Mouse (Mus musculus): ENCODE measurements at regions not wholly inside any gene's neighbourhood (a gene's known extent, or its start where the extent isn't known, plus 50 kb on each side); places are given as distances from the start of the nearest gene placed in this dataset.

- no peak for DNase-seq
Observed at GRCm38 (mm10) chr10:109607121-109607520, 596.3 kb upstream of the Syt1 start.

GRCm38 (mm10) chr10:109603241-109603640 is 592.5 kb upstream of the Syt1 start:
- DNase-seq = no peak

DNA sequence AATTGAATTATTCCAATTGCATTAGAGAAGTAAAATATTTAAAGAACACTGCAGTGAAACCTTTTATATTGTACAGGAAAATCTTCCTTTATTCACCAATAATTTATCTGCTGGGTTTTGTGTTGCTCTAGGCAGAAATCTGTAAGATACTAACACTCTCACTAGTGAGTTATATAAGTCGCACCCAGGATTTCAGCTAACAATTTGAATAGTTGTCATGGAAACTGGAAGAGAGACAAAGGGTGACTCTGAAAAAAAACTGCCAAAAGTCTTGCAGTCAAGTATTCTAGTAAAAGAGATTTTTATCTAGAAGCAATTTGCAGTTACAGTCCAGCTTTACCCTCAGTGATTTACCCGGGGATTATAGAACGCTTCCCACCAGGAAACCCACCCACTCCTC is 587.8 kb upstream of the Syt1 start:
- DNase-seq = no peak

GRCm38 (mm10) chr10:109573200-109573599 is 562.4 kb upstream of the Syt1 start:
- no peak for DNase-seq

- DNase-seq = peak; percentile 71 to 75
Observed at GRCm38 (mm10) chr10:109569798-109570197, 559.0 kb upstream of the Syt1 start.

GRCm38 (mm10) chr10:109566675-109567074 is 555.9 kb upstream of the Syt1 start:
- no peak for DNase-seq

DNA sequence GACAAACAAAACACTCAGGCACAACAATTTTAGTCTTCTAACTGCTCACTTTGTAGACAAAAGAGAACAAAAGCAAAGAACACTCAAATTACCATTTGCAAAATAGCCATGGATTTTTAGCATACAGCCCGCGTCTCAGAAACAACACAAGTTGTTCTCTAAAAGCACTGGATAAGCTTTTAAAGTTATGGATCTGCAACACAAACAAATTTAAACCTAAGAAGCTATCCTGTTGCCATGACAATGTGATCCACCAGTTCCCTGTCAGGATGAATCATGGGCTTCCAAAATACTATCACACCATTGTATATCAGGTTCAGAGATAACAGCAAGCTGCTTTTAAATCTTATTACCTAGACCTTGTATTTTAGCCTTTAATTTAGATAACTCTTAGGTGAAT is 550.9 kb upstream of the Syt1 start:
- no peak for DNase-seq

DNA sequence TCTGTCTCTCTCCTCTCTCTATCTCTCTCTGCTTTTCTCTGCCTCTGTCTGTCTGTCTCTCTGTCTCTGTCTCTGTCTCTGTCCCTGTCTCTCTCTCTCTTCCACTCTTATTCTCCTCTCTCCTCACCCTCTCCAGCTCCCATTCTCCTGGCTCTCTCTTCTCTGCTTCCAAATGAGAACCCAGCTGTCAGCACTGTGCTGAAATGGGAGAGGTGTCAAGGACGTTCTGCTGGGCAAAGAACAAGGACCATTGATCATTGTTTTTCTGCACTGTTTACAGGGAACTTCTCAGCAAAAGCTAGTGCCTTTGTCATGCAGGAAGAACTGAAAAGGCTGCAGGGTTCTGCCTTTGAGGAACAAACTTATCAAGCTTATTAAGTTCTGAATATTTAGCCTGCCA is 550.3 kb upstream of the Syt1 start:
- peak; percentile 31 to 53 for DNase-seq

- no peak for DNase-seq
Observed at GRCm38 (mm10) chr10:109543301-109543700, 532.5 kb upstream of the Syt1 start.

DNA sequence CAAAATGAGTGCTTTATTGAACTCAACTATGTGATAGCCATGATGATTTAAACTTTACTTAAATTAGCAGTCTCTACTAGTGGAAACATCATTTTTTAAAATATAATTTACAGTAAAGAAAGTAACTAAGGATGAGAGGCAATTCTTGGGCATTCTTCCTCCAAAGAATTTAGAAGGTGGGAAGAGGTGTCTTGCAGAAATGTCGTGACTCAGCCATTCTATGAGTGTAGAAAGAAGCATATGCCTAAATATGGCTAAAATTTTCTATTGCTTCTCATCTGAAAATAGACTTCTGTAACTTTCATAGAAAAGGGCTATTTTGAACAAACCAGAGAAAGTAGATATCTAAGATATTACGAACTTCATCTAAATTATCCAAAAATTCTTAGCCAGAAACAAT is 529.4 kb upstream of the Syt1 start:
- no peak for DNase-seq

GRCm38 (mm10) chr10:109528096-109528495 is 517.3 kb upstream of the Syt1 start:
- DNase-seq = no peak

- DNase-seq = no peak
Observed at GRCm38 (mm10) chr10:109521681-109522080, 510.9 kb upstream of the Syt1 start.

DNA sequence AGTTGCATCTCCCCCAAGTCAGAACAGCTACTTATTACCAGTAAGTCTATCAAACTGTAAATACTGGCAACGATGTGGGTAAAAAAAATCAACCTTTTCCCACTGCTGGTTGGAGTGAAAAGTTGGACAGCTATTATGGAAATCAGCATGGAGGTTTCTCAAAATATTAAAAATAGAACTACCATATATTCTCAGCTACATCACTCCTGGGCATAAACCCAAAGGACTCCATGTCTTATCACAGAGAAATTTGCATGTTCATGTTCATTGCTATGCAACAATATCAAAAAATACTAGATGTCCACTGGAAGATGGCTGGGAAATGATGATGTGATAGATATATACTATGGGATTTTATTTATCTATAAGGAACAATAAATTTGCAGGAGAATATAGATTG is 506.9 kb upstream of the Syt1 start:
- no peak for DNase-seq

- DNase-seq = no peak
Observed at GRCm38 (mm10) chr10:109515225-109515624, 504.4 kb upstream of the Syt1 start.

DNA sequence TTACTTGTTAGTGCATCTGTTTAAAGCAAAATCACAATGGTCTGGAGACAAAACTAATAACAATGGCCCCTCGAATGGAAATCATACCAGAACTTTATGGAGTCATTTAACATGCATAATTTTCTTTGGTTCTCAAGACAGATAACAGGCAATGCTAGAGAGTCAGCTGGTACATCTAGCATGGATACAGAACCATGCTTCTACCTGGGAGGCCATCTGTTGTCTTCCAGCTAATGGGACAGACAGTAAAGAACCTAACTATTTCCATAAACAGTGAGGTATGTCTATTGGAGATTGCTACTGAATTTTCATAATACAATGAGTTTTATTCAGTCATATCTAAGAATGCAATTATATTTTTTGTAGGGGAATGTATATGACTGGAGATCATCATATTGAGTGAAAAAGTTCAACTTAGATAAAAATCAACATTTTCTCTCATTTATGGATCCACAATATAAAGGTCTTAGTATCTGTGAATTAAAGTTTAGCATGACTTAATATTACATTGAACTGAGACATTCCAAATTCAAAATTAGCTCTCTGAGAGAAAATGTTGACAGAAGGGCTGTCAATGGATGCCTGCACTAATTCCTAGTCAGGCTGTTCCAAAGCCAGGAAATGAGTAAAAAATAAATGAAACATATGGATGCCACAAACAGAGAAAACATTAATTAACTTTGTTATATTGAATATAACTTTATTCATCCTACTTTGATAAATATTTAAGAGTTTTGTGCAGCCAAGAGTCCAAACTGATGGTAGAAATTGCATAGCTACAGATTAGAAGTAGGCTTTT is 500.3 kb upstream of the Syt1 start:
- no peak for DNase-seq

DNA sequence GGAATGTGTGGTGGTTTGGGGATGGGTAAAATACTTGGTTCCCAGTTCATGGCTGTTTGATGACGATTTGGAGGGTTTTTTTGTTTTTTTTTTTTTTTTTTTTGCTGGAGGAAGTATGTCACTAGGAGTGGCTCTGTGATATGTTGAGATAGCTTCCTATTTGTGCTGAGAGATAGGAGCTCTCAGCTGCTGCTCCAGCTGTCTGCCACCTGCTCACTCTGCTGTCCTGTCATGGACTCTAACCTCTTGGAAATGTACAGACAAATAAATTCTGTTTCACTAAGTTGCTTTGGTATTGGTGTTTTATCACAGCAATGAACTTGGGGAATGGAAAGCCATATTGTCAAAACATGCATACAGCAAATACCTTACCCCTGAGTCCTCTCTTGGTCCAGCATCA is 497.8 kb upstream of the Syt1 start:
- no peak for DNase-seq

DNA sequence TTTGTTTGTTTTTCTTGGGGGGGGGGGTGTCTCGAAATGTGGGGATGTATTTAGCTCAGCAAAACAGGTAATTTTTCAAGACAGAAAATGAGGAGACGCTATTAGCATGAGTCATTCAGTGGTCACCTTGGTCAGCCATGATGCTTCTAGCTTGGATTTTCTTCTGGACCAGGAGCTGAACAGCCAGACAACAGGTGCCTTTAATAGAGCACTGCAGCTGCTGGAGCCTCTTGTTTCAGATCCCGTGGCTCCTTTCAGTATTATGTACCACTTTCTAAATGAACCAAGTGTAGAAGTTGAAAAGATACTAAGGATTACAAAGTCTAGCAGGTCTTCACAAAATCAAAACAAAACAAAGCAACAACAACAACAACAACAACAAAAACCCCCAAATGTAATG is 496.4 kb upstream of the Syt1 start:
- DNase-seq = no peak

DNA sequence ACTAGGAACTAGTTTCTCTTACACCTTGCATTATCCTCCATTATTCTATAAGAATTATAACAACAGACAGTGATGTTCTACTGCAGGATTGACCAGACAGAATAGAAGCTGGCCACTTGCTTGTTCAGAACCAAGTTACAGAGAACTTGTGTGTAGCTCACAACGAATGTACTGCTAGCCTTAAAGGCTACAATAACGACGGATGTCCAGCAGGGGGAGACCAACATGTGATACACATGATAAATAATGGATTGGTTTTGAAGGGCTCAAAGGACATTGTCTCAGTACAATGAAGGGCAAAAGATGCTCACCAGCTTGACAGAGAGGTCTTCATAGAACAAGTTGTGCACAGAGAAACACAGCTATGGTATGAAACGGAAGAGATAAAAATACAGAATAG is 493.9 kb upstream of the Syt1 start:
- no peak for DNase-seq

DNA sequence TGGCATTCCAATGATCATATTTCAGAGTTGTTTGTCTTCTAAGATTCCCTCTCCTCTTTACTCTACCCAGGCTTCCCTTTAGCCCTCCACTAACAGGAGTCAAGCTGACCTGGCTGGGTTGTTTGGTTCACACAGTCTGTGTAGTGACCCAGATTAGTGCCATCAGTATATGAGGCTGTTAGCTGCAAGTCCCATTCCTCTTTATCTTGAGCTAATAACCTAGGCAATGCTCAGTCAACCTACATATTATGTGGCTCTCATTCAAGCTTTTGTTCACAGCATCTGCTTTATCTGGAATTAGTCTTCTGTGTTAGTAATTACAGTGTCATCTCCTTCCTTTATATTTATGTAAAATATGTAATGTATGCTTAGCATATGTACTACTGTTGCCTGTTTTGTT is 490.1 kb upstream of the Syt1 start:
- DNase-seq = no peak

DNA sequence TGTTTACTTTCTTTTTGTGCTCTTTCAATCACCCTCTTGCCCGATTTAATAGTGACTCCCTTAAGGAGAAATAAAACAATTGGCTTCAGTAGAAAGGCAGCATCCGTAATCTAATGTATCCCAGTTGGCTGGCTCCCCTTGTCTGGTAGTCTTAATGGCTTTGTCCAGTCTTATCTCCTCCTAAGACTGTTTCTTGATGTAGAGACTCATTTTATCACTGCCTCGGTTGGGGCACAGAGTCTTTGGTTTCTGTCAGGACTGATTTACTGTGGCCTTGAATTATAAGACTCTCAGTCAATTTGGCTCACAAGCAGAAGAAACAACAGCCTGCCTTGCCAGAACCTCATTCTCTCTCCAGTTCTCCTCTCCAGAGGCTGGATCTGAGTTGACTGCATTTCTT is 487.5 kb upstream of the Syt1 start:
- DNase-seq = no peak

DNA sequence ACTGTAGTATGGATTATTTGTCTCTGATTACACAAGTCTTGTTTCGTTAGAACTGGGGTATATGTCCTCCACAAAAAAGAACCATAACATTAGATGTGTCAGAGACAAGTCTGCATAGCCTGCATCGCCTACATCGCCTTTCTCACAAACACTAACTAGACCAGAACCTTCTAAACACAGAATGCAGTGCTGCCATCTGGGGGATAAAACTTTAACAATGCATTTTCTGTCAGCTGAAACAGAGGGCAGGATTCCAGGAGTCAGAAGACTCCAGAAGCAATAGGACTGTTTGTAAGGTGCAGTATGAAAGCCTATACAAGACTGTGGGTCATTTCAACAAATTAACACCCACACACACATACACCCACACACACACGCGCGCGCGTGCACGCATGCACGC is 485.4 kb upstream of the Syt1 start:
- DNase-seq = peak; percentile 4 to 38

- no peak for DNase-seq
Observed at GRCm38 (mm10) chr10:109490765-109491164, 480.0 kb upstream of the Syt1 start.

GRCm38 (mm10) chr10:109488000-109488399 is 477.2 kb upstream of the Syt1 start:
- no peak for DNase-seq

GRCm38 (mm10) chr10:109486917-109487604 is 476.3 kb upstream of the Syt1 start:
- DNase-seq = peak in 1 of 2 experiments; percentile 7
